Mouse (Mus musculus): ENCODE results near the gene Mapkap1. TPM values are rescaled to one million over a fixed set of nuclear protein-coding genes. Genes with fewer than 3 reads are reported as not detected.

Gene Mapkap1
- polyA plus RNA-seq, 1 experiment from 2014 or later, result 108 TPM

DNA sequence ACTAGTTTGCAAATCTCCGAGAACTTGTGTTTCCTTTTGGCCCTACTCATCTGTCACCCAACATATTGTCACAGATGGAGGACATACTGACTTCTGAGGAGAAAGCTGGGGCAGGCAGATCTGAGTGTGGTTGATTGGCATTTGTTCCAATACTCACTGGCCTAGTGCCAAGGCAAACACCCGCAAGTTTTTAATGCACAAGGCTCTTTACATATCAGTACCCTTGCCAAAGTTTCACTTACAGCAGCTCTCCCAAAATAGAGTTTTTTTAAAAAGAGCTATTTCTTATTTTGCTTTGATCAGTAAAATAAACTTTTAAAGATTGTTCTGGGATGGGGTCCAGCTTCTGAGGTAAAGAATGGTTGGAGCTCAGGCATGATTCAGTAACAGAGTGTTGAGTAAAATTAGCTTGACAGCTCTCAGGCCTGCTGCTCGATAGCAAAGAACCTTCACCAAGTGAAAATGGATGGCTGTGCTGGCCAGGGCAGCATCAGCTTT, 125.3 kb downstream of the Mapkap1 start:
- no peak for DNase-seq (ENCODE audit: low spot score)
- H3K27me3 ChIP-seq (ENCODE audit: control insufficient read depth, insufficient read depth, low read length), result no peaks in the 10 kb centered on the region
- WGBS, result 71% methylated on average over 3 of the region's 3 CpGs
- ATAC-seq (ENCODE audit: insufficient read depth, low FRiP score, low TSS enrichment), result no peak
- H3K4me3 ChIP-seq (ENCODE audit: low read depth, low read length), result no peak overlapping the region
- no peak overlapping the region for H3K27ac ChIP-seq (ENCODE audit: low read depth, low read length)
- no peaks in the 10 kb centered on the region for H3K36me3 ChIP-seq (ENCODE audit: control insufficient read depth, insufficient read depth, low read length)
- H3K4me1 ChIP-seq (ENCODE audit: control insufficient read depth, insufficient read depth, low read length), result no peaks in the 10 kb centered on the region
- H3K9me3 ChIP-seq (ENCODE audit: control insufficient read depth, low read length), result no peaks in the 10 kb centered on the region
- H3K4me2 ChIP-seq (ENCODE audit: low read depth), result no peak overlapping the region
- H3K9ac ChIP-seq (ENCODE audit: low read length), result no peak overlapping the region

DNA sequence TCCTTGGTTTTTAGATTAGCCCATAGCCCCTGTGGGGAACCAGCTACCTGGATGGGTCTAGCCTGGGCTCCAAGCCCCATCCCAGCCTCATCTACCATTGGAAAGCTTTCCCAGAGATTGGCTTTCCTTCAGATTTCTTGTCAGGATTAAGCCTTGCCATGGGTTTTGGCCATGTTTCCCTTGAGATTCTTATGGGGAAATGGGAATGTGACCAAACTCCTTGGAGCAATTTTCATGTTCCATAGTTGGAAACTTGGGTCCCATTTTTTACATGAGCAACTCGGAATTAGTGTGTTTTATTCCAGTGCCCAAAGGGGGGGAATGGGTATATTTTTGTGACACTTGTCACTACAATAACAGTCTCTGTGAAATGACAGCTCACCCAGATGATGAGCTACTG, 125.8 kb downstream of the Mapkap1 start:
- no peaks in the 10 kb centered on the region for H3K36me3 ChIP-seq (ENCODE audit: control insufficient read depth, insufficient read depth, low read length)
- H3K27me3 ChIP-seq (ENCODE audit: control insufficient read depth, insufficient read depth, low read length), result no peaks in the 10 kb centered on the region
- no peak overlapping the region for H3K4me2 ChIP-seq (ENCODE audit: low read depth)
- no peaks in the 10 kb centered on the region for H3K9me3 ChIP-seq (ENCODE audit: control insufficient read depth, low read length)
- DNase-seq (ENCODE audit: low spot score) (no peak), ATAC-seq (ENCODE audit: insufficient read depth, low FRiP score, low TSS enrichment) (no peak)
- no peak overlapping the region for H3K9ac ChIP-seq (ENCODE audit: low read length)
- H3K4me1 ChIP-seq (ENCODE audit: control insufficient read depth, insufficient read depth, low read length), result no peaks in the 10 kb centered on the region
- 83% methylated on average over 1 of the region's 1 CpGs for WGBS
- no peak overlapping the region for H3K27ac ChIP-seq (ENCODE audit: low read depth, low read length)
- H3K4me3 ChIP-seq (ENCODE audit: low read depth, low read length), result no peak overlapping the region

- DNase-seq (ENCODE audit: low spot score), result no peak
- Histone ChIP-seq H3K27me3 (ENCODE audit: control insufficient read depth, insufficient read depth, low read length) (no peaks in the 10 kb centered on the region), H3K36me3 (ENCODE audit: control insufficient read depth, insufficient read depth, low read length) (no peaks in the 10 kb centered on the region), H3K9ac (ENCODE audit: low read length) (no peak overlapping the region), H3K27ac (ENCODE audit: low read depth, low read length) (no peak overlapping the region), H3K9me3 (ENCODE audit: control insufficient read depth, low read length) (no peaks in the 10 kb centered on the region), H3K4me3 (ENCODE audit: low read depth, low read length) (no peak overlapping the region), H3K4me1 (ENCODE audit: control insufficient read depth, insufficient read depth, low read length) (no peaks in the 10 kb centered on the region), H3K4me2 (ENCODE audit: low read depth) (no peak overlapping the region)
- ATAC-seq (ENCODE audit: insufficient read depth, low FRiP score, low TSS enrichment), result no peak
These were observed 126.7 kb downstream of the Mapkap1 start for GRCm38 (mm10) chr2:34533281-34533680.

DNA sequence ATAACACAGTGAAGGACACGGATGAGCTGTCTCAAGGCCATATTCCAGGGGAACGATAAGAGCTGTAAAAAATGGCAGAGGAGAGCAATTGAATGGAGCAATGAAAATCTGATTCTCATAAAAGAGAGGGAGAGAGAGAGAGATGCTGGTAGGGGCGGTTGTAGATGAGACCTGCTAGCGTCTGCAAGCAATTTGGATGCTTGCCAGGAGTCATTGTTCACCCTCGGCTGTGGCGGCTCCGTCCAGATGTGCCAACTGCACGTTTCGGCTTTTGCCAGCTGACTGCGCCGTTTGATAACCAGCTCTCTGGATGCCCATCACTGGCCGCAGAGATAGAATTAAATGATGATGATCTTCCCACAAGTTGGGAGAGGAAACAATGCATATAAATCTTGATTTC, 128.4 kb downstream of the Mapkap1 start:
- H3K9me3 ChIP-seq (ENCODE audit: control insufficient read depth, low read length), result no peaks in the 10 kb centered on the region
- no peaks in the 10 kb centered on the region for H3K36me3 ChIP-seq (ENCODE audit: control insufficient read depth, insufficient read depth, low read length)
- 64% methylated on average over 12 of the region's 12 CpGs for WGBS
- ATAC-seq (ENCODE audit: insufficient read depth, low FRiP score, low TSS enrichment), result no peak
- no peak overlapping the region for H3K27ac ChIP-seq (ENCODE audit: low read depth, low read length)
- H3K27me3 ChIP-seq (ENCODE audit: control insufficient read depth, insufficient read depth, low read length), result no peaks in the 10 kb centered on the region
- H3K9ac ChIP-seq (ENCODE audit: low read length), result no peak overlapping the region
- no peak overlapping the region for H3K4me2 ChIP-seq (ENCODE audit: low read depth)
- H3K4me3 ChIP-seq (ENCODE audit: low read depth, low read length), result no peak overlapping the region
- no peaks in the 10 kb centered on the region for H3K4me1 ChIP-seq (ENCODE audit: control insufficient read depth, insufficient read depth, low read length)
- DNase-seq (ENCODE audit: low spot score), result peak; percentile 53

- 87% methylated on average over 3 of the region's 3 CpGs for WGBS
- ATAC-seq (ENCODE audit: insufficient read depth, low FRiP score, low TSS enrichment) (no peak), DNase-seq (ENCODE audit: low spot score) (no peak)
- H3K4me3 ChIP-seq (ENCODE audit: low read depth, low read length), result no peak overlapping the region
- H3K27ac ChIP-seq (ENCODE audit: low read depth, low read length), result no peak overlapping the region
- H3K4me2 ChIP-seq (ENCODE audit: low read depth), result no peak overlapping the region
- no peaks in the 10 kb centered on the region for H3K9me3 ChIP-seq (ENCODE audit: control insufficient read depth, low read length)
- H3K27me3 ChIP-seq (ENCODE audit: control insufficient read depth, insufficient read depth, low read length), result no peaks in the 10 kb centered on the region
- H3K9ac ChIP-seq (ENCODE audit: low read length), result no peak overlapping the region
- no peaks in the 10 kb centered on the region for H3K36me3 ChIP-seq (ENCODE audit: control insufficient read depth, insufficient read depth, low read length)
- H3K4me1 ChIP-seq (ENCODE audit: control insufficient read depth, insufficient read depth, low read length), result no peaks in the 10 kb centered on the region
These were observed 130.8 kb downstream of the Mapkap1 start for GRCm38 (mm10) chr2:34537356-34537755.

DNA sequence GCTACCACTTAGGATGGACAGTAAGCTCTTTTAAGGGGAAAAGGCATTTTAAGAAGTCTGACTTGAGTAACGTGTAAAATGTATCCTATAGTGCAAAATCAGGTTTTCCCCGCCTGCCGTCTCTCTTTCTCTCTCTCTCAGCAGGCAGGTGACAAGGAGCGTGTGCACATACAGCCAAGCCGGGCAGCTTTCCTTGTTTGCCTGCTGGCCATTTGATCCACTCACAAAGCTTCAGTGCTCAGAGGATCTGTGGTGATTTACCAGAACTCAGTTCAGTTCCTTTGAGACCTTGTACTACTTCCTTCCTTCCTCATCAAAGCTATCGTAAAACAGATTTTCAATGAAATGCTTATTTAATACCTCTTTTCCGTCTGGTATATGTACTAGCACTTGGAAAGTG, 137.0 kb downstream of the Mapkap1 start:
- DNase-seq (ENCODE audit: low spot score) (no peak), ATAC-seq (ENCODE audit: insufficient read depth, low FRiP score, low TSS enrichment) (no peak)
- Histone ChIP-seq H3K4me2 (ENCODE audit: low read depth) (no peak overlapping the region), H3K27ac (ENCODE audit: low read depth, low read length) (no peak overlapping the region), H3K27me3 (ENCODE audit: control insufficient read depth, insufficient read depth, low read length) (no peaks in the 10 kb centered on the region), H3K4me3 (ENCODE audit: low read depth, low read length) (no peak overlapping the region), H3K4me1 (ENCODE audit: control insufficient read depth, insufficient read depth, low read length) (no peaks in the 10 kb centered on the region), H3K9ac (ENCODE audit: low read length) (no peak overlapping the region), H3K9me3 (ENCODE audit: control insufficient read depth, low read length) (no peaks in the 10 kb centered on the region), H3K36me3 (ENCODE audit: control insufficient read depth, insufficient read depth, low read length) (no peaks in the 10 kb centered on the region)
- WGBS, result 69% methylated on average over 7 of the region's 7 CpGs

GRCm38 (mm10) chr2:34544021-34544420, 137.4 kb downstream of the Mapkap1 start:
- Histone ChIP-seq H3K4me2 (ENCODE audit: low read depth) (no peak overlapping the region), H3K27ac (ENCODE audit: low read depth, low read length) (no peak overlapping the region), H3K9me3 (ENCODE audit: control insufficient read depth, low read length) (no peaks in the 10 kb centered on the region), H3K4me3 (ENCODE audit: low read depth, low read length) (no peak overlapping the region), H3K27me3 (ENCODE audit: control insufficient read depth, insufficient read depth, low read length) (no peaks in the 10 kb centered on the region), H3K36me3 (ENCODE audit: control insufficient read depth, insufficient read depth, low read length) (no peaks in the 10 kb centered on the region), H3K4me1 (ENCODE audit: control insufficient read depth, insufficient read depth, low read length) (no peaks in the 10 kb centered on the region), H3K9ac (ENCODE audit: low read length) (no peak overlapping the region)
- no peak for DNase-seq (ENCODE audit: low spot score)
- ATAC-seq (ENCODE audit: insufficient read depth, low FRiP score, low TSS enrichment), result no peak
- 63% methylated on average over 3 of the region's 3 CpGs for WGBS

- ATAC-seq (ENCODE audit: insufficient read depth, low FRiP score, low TSS enrichment) (no peak), DNase-seq (ENCODE audit: low spot score) (no peak)
- H3K9ac ChIP-seq (ENCODE audit: low read length), result no peak overlapping the region
- no peaks in the 10 kb centered on the region for H3K27me3 ChIP-seq (ENCODE audit: control insufficient read depth, insufficient read depth, low read length)
- H3K27ac ChIP-seq (ENCODE audit: low read depth, low read length), result no peak overlapping the region
- H3K4me3 ChIP-seq (ENCODE audit: low read depth, low read length), result no peak overlapping the region
- H3K4me1 ChIP-seq (ENCODE audit: control insufficient read depth, insufficient read depth, low read length), result 0 out of 2 replicates have a peak, but pooled peaks cover 2% of the 10 kb centered on the region
- H3K4me2 ChIP-seq (ENCODE audit: low read depth), result no peak overlapping the region
- WGBS, result 90% methylated on average over 13 of the region's 13 CpGs
- no peaks in the 10 kb centered on the region for H3K9me3 ChIP-seq (ENCODE audit: control insufficient read depth, low read length)
- H3K36me3 ChIP-seq (ENCODE audit: control insufficient read depth, insufficient read depth, low read length), result no peaks in the 10 kb centered on the region
These were observed 138.2 kb downstream of the Mapkap1 start for GRCm38 (mm10) chr2:34544646-34545395.

DNA sequence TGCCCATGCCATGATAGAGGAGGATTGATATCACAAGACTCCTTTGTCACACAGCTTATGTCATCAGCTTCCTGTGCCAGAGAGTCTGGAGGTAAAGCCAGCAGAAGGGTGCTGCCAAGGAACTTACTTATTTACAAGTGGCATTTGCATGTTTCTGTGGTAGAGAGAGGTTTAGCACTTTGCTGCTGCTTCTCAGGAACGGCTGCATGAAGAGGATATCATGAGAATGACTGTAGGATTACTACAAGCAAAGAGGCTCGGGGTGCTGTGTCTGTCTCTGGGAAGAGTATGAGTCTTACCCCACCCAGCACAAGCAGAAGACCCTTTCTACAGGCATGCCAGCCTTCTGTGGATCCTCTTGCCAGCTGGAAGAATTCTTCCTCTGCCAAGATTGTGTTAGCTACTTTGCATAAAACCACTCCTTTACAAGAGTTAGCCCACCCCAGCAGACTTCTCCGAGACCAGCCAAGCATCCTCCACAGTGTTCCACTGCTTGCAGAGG, 139.7 kb downstream of the Mapkap1 start:
- H3K27me3 ChIP-seq (ENCODE audit: control insufficient read depth, insufficient read depth, low read length), result no peaks in the 10 kb centered on the region
- H3K9me3 ChIP-seq (ENCODE audit: control insufficient read depth, low read length), result no peaks in the 10 kb centered on the region
- WGBS, result 92% methylated on average over 3 of the region's 3 CpGs
- no peak overlapping the region for H3K4me3 ChIP-seq (ENCODE audit: low read depth, low read length)
- DNase-seq (ENCODE audit: low spot score) (no peak), ATAC-seq (ENCODE audit: insufficient read depth, low FRiP score, low TSS enrichment) (no peak)
- no peaks in the 10 kb centered on the region for H3K36me3 ChIP-seq (ENCODE audit: control insufficient read depth, insufficient read depth, low read length)
- no peak overlapping the region for H3K4me2 ChIP-seq (ENCODE audit: low read depth)
- H3K27ac ChIP-seq (ENCODE audit: low read depth, low read length), result no peak overlapping the region
- no peak overlapping the region for H3K9ac ChIP-seq (ENCODE audit: low read length)
- H3K4me1 ChIP-seq (ENCODE audit: control insufficient read depth, insufficient read depth, low read length), result 0 out of 2 replicates have a peak, but pooled peaks cover 2% of the 10 kb centered on the region

All from neural tube, embryonic 11.5 days (tissue).